Mouse (Mus musculus): ENCODE measurements around the gene Eras. TPM values are rescaled to one million over a fixed set of nuclear protein-coding genes. Genes with fewer than 3 reads are reported as not detected.

Eras gene
- polyA plus RNA-seq (2012; fragmentation: generic; extraction: Trizol) = not detected
- long read RNA-seq, experiment 1 = 0 reads
- long read RNA-seq, experiment 2 = 0 reads

- H3K36me3 ChIP-seq (ENCODE audit: control insufficient read depth, insufficient read depth) = no peaks in the 10 kb centered on the region
- no peaks in the 10 kb centered on the region for H3K79me3 ChIP-seq (ENCODE audit: low read depth)
- no peak within 1 kb of the TSS for H3ac ChIP-seq (ENCODE audit: control insufficient read depth, insufficient read length, low read depth)
- no peak within 1 kb of the TSS for H3K4me3 ChIP-seq (ENCODE audit: insufficient read depth, poor library complexity, severe bottlenecking)
- peaks cover 14% of the 10 kb centered on the region for H3K27me3 ChIP-seq (ENCODE audit: control insufficient read depth, insufficient read depth, insufficient read length)
- no peaks in the 10 kb centered on the region for H3K79me2 ChIP-seq (ENCODE audit: control insufficient read depth, insufficient read depth)
- TF ChIP-seq MYOD1 (IDR thresholded peaks at IDR 0.05; ENCODE audit: control insufficient read depth, insufficient read length, low read depth) (no peak), CEBPB (IDR thresholded peaks at IDR 0.05; ENCODE audit: low read depth) (no peak)
Observed at GRCm38 (mm10) chrX:7928270-7928790, at the start of gene Eras. Eras (minus strand) TSS chrX:7928607.

DNA sequence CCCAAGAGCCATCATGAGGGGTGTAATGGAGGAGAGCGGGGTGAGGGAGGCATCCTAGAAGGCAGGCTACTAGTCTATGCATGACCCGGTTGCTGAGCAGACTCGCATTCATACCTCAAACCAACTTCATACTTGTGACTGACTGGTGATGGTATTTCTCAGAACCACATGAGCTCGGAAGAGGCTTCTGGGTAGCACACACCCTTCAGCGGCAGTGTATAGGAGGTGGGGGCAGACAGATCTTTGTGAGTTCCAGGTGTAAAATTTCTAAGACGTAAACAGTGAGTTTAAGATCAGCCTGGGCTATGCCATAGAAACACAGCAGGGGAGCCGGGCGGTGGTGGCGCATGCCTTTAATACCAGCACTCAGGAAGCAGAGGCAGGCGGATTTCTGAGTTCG lies 49.5 kb upstream of the Eras start, which contains the start of gene Gata1:
Gene Gata1, minus strand, starts transcription at position 180 of the 400 bp plus-strand sequence.
- Histone ChIP-seq H3K4me3 (ENCODE audit: insufficient read depth, poor library complexity, severe bottlenecking) (no peak within 1 kb of the TSS), H3K36me3 (ENCODE audit: control insufficient read depth, insufficient read depth) (no peaks in the 10 kb centered on the region), H3K79me2 (ENCODE audit: control insufficient read depth, insufficient read depth) (no peaks in the 10 kb centered on the region), H3K27me3 (ENCODE audit: control insufficient read depth, insufficient read depth, insufficient read length) (peaks cover 3% of the 10 kb centered on the region), H3K79me3 (ENCODE audit: low read depth) (no peaks in the 10 kb centered on the region), H3ac (ENCODE audit: control insufficient read depth, insufficient read length, low read depth) (no peak within 1 kb of the TSS)
- TF ChIP-seq MYOG (IDR thresholded peaks at IDR 0.05; ENCODE audit: control insufficient read depth, extremely low read depth, insufficient read length) (no peak), CTCF (IDR thresholded peaks at IDR 0.05; ENCODE audit: control insufficient read depth, insufficient read depth, insufficient read length) (no peak), USF1 (IDR thresholded peaks at IDR 0.05; ENCODE audit: low read depth) (no peak), CEBPB (IDR thresholded peaks at IDR 0.05; ENCODE audit: low read depth) (no peak), MYOD1 (IDR thresholded peaks at IDR 0.05; ENCODE audit: control insufficient read depth, insufficient read length, low read depth) (no peak), FOSL1 (IDR thresholded peaks at IDR 0.05; ENCODE audit: insufficient read depth, low read length, poor library complexity, severe bottlenecking) (no peak), MAX (IDR thresholded peaks at IDR 0.05) (no peak)

DNA sequence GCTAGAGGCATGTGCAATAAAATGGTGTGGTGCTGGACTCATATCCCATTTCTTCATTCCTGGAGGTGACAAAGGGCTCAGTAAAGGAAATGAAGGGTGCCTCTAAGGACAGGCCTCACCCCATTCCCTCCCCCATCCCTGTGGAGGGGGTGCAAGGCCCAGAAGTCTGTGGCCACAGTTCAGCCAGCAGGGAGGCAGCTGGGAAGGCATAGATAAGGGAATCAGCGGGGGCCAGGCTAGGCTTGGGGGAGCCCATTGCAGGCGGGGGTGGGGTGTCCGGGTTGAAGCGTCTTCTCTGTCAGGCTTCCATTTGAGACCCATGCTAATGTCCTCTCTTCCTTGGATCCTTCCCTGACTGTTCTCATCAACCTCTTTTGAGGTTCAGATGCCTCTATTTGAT lies 42.9 kb upstream of the Eras start:
- Histone ChIP-seq H3K79me2 (ENCODE audit: control insufficient read depth, insufficient read depth) (no peaks in the 10 kb centered on the region), H3K27me3 (ENCODE audit: control insufficient read depth, insufficient read depth, insufficient read length) (no peaks in the 10 kb centered on the region), H3K79me3 (ENCODE audit: low read depth) (no peaks in the 10 kb centered on the region), H3ac (ENCODE audit: control insufficient read depth, insufficient read length, low read depth) (no peak overlapping the region), H3K36me3 (ENCODE audit: control insufficient read depth, insufficient read depth) (no peaks in the 10 kb centered on the region), H3K4me3 (ENCODE audit: insufficient read depth, poor library complexity, severe bottlenecking) (no peak overlapping the region)
- TF ChIP-seq CEBPB (IDR thresholded peaks at IDR 0.05; ENCODE audit: low read depth) = no peak
- TF ChIP-seq FOSL1 (IDR thresholded peaks at IDR 0.05; ENCODE audit: insufficient read depth, low read length, poor library complexity, severe bottlenecking) = no peak
- no peak for TF ChIP-seq MYOD1 (IDR thresholded peaks at IDR 0.05; ENCODE audit: control insufficient read depth, insufficient read length, low read depth)
- no peak for TF ChIP-seq MAX (IDR thresholded peaks at IDR 0.05)
- TF ChIP-seq MYOG (IDR thresholded peaks at IDR 0.05; ENCODE audit: control insufficient read depth, extremely low read depth, insufficient read length) = no peak
- no peak for TF ChIP-seq USF1 (IDR thresholded peaks at IDR 0.05; ENCODE audit: low read depth)
- TF ChIP-seq CTCF (IDR thresholded peaks at IDR 0.05; ENCODE audit: control insufficient read depth, insufficient read depth, insufficient read length) = no peak

DNA sequence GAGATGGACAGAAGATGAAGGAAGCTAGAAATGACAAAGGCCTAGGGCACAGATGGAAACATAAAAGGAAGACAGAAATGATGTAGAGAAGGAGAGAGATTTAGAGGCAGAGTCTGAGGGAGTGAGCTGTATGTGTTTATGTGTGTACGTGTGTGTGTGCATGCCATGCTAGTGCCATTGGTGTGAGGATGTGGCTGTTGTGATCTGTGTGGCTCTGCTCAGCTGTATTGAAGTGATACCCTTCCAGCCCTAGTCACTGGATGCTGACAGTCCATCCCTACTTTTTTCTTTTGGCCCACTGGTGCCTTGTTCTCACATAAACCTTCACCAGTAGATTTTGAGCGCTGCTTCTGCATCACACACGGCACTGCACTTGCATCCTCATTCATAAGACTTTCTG lies 40.5 kb upstream of the Eras start:
- Histone ChIP-seq H3K79me2 (ENCODE audit: control insufficient read depth, insufficient read depth) (no peaks in the 10 kb centered on the region), H3K27me3 (ENCODE audit: control insufficient read depth, insufficient read depth, insufficient read length) (no peaks in the 10 kb centered on the region), H3K79me3 (ENCODE audit: low read depth) (no peaks in the 10 kb centered on the region), H3ac (ENCODE audit: control insufficient read depth, insufficient read length, low read depth) (no peak overlapping the region), H3K4me3 (ENCODE audit: insufficient read depth, poor library complexity, severe bottlenecking) (no peak overlapping the region), H3K36me3 (ENCODE audit: control insufficient read depth, insufficient read depth) (no peaks in the 10 kb centered on the region)
- TF ChIP-seq MYOD1 (IDR thresholded peaks at IDR 0.05; ENCODE audit: control insufficient read depth, insufficient read length, low read depth) (no peak), CTCF (IDR thresholded peaks at IDR 0.05; ENCODE audit: control insufficient read depth, insufficient read depth, insufficient read length) (no peak), FOSL1 (IDR thresholded peaks at IDR 0.05; ENCODE audit: insufficient read depth, low read length, poor library complexity, severe bottlenecking) (no peak), MYOG (IDR thresholded peaks at IDR 0.05; ENCODE audit: control insufficient read depth, extremely low read depth, insufficient read length) (no peak), CEBPB (IDR thresholded peaks at IDR 0.05; ENCODE audit: low read depth) (no peak), USF1 (IDR thresholded peaks at IDR 0.05; ENCODE audit: low read depth) (no peak), MAX (IDR thresholded peaks at IDR 0.05) (no peak)

DNA sequence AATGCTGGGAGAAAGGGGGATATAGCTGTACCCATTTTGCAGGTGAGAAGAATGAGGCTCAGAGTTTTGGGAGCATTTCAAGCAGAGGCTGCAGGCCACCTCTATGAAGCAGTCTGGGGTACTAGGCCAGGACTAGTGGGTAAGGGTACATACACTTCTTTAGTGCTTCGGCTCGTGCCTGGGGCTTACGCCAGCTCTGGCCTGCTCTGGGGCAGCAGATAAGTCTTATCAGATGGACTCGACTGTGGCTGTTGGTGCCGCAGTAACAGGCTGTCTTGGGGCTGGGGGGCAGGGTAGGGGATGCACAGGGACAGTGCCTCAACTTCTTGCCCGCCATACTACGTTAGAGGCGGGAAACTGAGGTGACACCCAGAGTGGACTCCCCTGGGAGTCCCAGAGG lies 39.8 kb upstream of the Eras start:
- H3ac ChIP-seq (ENCODE audit: control insufficient read depth, insufficient read length, low read depth) = no peak overlapping the region
- no peaks in the 10 kb centered on the region for H3K79me2 ChIP-seq (ENCODE audit: control insufficient read depth, insufficient read depth)
- H3K4me3 ChIP-seq (ENCODE audit: insufficient read depth, poor library complexity, severe bottlenecking) = no peak overlapping the region
- no peaks in the 10 kb centered on the region for H3K27me3 ChIP-seq (ENCODE audit: control insufficient read depth, insufficient read depth, insufficient read length)
- TF ChIP-seq CEBPB (IDR thresholded peaks at IDR 0.05; ENCODE audit: low read depth) = no peak
- TF ChIP-seq MYOG (IDR thresholded peaks at IDR 0.05; ENCODE audit: control insufficient read depth, extremely low read depth, insufficient read length) = no peak
- TF ChIP-seq MYOD1 (IDR thresholded peaks at IDR 0.05; ENCODE audit: control insufficient read depth, insufficient read length, low read depth) = no peak
- TF ChIP-seq FOSL1 (IDR thresholded peaks at IDR 0.05; ENCODE audit: insufficient read depth, low read length, poor library complexity, severe bottlenecking) = no peak
- TF ChIP-seq MAX (IDR thresholded peaks at IDR 0.05) = no peak
- TF ChIP-seq CTCF (IDR thresholded peaks at IDR 0.05; ENCODE audit: control insufficient read depth, insufficient read depth, insufficient read length) = no peak
- no peak for TF ChIP-seq USF1 (IDR thresholded peaks at IDR 0.05; ENCODE audit: low read depth)
- no peaks in the 10 kb centered on the region for H3K36me3 ChIP-seq (ENCODE audit: control insufficient read depth, insufficient read depth)
- H3K79me3 ChIP-seq (ENCODE audit: low read depth) = no peaks in the 10 kb centered on the region
